ENCODE assay signal across 15 mouse cellular contexts in the genomic region with DNA sequence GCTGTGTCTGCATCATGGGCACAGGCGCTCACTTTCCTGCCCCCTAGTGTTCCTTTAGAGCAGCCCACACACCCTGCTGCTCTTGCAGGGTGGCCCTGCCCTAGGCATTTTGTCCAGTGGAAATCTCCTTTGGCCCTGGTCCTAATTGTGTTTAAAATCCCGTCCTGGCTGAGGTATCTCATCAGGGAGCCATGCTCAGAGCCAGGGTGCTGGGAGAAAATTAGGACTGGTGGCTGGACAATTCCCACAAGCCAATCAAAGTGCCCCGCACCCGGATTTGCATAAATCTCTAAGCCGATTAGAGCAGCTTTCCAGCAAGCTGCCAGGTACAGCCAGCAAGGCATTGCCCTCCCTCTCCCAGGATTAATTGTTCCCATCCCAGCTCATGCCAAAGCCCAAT.
A peak's percentile ranks its signal among the peaks of the same experiment; 100 is the strongest.
DNase-seq lines count a peak whose midpoint lies in the region; ATAC-seq lines count a peak whose summit lies in the region.
"Had no signal": no experiment of that assay in that cellular context is flagged by ENCODE, and none has a peak within 500 bp of the region (broad histone marks: within the 10 kb centered on the region; RNA-seq: fewer than 3 reads in every experiment).

No protein-coding gene starts in this region.

- DNase-seq in ES-CJ7 (ENCODE audit: low read depth, low spot score): peak; percentile 10
- DNase-seq in forebrain, embryonic 14.5 days (ENCODE audit: low spot score): peak; percentile 82
- no peak for DNase-seq in heart, adult 18-20 months
- DNase-seq in kidney, postnatal 36 days: no peak
- no peak for DNase-seq in layer of hippocampus, adult 11-12 months (ENCODE audit: low spot score)
- DNase-seq: adrenal gland, postnatal 25 days; cerebellum, adult 11 months; right cerebral cortex, adult 18-20 months had no signal

- no peak overlapping the region for H3K9ac ChIP-seq in hindbrain, embryonic 12.5 days
- H3K9ac ChIP-seq in hindbrain, embryonic 13.5 days: no peak overlapping the region
- H3K9ac ChIP-seq in forebrain, embryonic 14.5 days (ENCODE audit: low read length): no peak overlapping the region
- no peak overlapping the region for H3K9ac ChIP-seq in midbrain, embryonic 16.5 days (ENCODE audit: low read depth, low read length)
- H3K9ac ChIP-seq: embryonic facial prominence, embryonic 12.5 days; heart, embryonic 12.5 days had no signal

- ATAC-seq in hindbrain, embryonic 12.5 days (ENCODE audit: low FRiP score): 0 out of 2 replicates have a peak, but pooled peaks have one; percentile 15
- no peak for ATAC-seq in hindbrain, embryonic 13.5 days (ENCODE audit: low FRiP score)
- peak; percentile 70 for ATAC-seq in forebrain, embryonic 14.5 days
- ATAC-seq in midbrain, embryonic 16.5 days: peak; percentile 55
- ATAC-seq: CD4-positive, CD25-positive, alpha-beta regulatory T cell, adult 4 months; inflammation-experienced regulatory T-cells, adult 6 months had no signal

- 34% methylated on average over 5 of the region's 5 CpGs for WGBS in hindbrain, embryonic 12.5 days
- 29% methylated on average over 5 of the region's 5 CpGs for WGBS in hindbrain, embryonic 13.5 days
- 0% methylated on average over 5 of the region's 5 CpGs for WGBS in forebrain, embryonic 14.5 days
- WGBS in midbrain, embryonic 16.5 days: 6% methylated on average over 5 of the region's 5 CpGs

- no peaks in the 10 kb centered on the region for H3K9me3 ChIP-seq in hindbrain, embryonic 12.5 days (replicated peaks)
- H3K9me3 ChIP-seq in hindbrain, embryonic 13.5 days: no peaks in the 10 kb centered on the region
- no peaks in the 10 kb centered on the region for H3K9me3 ChIP-seq in forebrain, embryonic 14.5 days (replicated peaks; ENCODE audit: control insufficient read depth, low read length)
- no peaks in the 10 kb centered on the region for H3K9me3 ChIP-seq in midbrain, embryonic 16.5 days (replicated peaks; ENCODE audit: control insufficient read depth, low read length, poor library complexity, severe bottlenecking)
- H3K9me3 ChIP-seq: embryonic facial prominence, embryonic 12.5 days; heart, embryonic 12.5 days had no signal

- H3K36me3 ChIP-seq in hindbrain, embryonic 12.5 days: no peaks in the 10 kb centered on the region
- H3K36me3 ChIP-seq in hindbrain, embryonic 13.5 days: no peaks in the 10 kb centered on the region
- no peaks in the 10 kb centered on the region for H3K36me3 ChIP-seq in forebrain, embryonic 14.5 days (ENCODE audit: control insufficient read depth, insufficient read depth, low read length)
- no peaks in the 10 kb centered on the region for H3K36me3 ChIP-seq in midbrain, embryonic 16.5 days (ENCODE audit: control insufficient read depth, insufficient read depth, low read length)
- H3K36me3 ChIP-seq: embryonic facial prominence, embryonic 12.5 days; heart, embryonic 12.5 days had no signal

- H3K4me1 ChIP-seq in hindbrain, embryonic 12.5 days: peaks cover 9% of the 10 kb centered on the region
- H3K4me1 ChIP-seq in hindbrain, embryonic 13.5 days (replicated peaks): peaks cover 20% of the 10 kb centered on the region
- peaks cover 17% of the 10 kb centered on the region for H3K4me1 ChIP-seq in forebrain, embryonic 14.5 days (ENCODE audit: control insufficient read depth, insufficient read depth, low read length)
- peaks cover 9% of the 10 kb centered on the region for H3K4me1 ChIP-seq in midbrain, embryonic 16.5 days (ENCODE audit: control insufficient read depth, insufficient read depth, low read length)
- H3K4me1 ChIP-seq: embryonic facial prominence, embryonic 12.5 days; heart, embryonic 12.5 days had no signal

- H3K27ac ChIP-seq in hindbrain, embryonic 12.5 days: no peak overlapping the region
- no peak overlapping the region for H3K27ac ChIP-seq in hindbrain, embryonic 13.5 days
- no peak overlapping the region for H3K27ac ChIP-seq in forebrain, embryonic 14.5 days (ENCODE audit: low read depth, low read length)
- H3K27ac ChIP-seq in midbrain, embryonic 16.5 days (ENCODE audit: low read length): no peak overlapping the region
- H3K27ac ChIP-seq: embryonic facial prominence, embryonic 12.5 days had no signal

- no peak overlapping the region for H3K4me2 ChIP-seq in hindbrain, embryonic 12.5 days (replicated peaks)
- H3K4me2 ChIP-seq in hindbrain, embryonic 13.5 days: no peak overlapping the region
- no peak overlapping the region for H3K4me2 ChIP-seq in forebrain, embryonic 14.5 days (ENCODE audit: low read length)
- no peak overlapping the region for H3K4me2 ChIP-seq in midbrain, embryonic 16.5 days (ENCODE audit: low read length)
- H3K4me2 ChIP-seq: embryonic facial prominence, embryonic 12.5 days; heart, embryonic 12.5 days had no signal

- no peak overlapping the region for H3K4me3 ChIP-seq in hindbrain, embryonic 12.5 days
- no peak overlapping the region for H3K4me3 ChIP-seq in hindbrain, embryonic 13.5 days
- no peak overlapping the region for H3K4me3 ChIP-seq in forebrain, embryonic 14.5 days (ENCODE audit: low read depth, low read length)
- no peak overlapping the region for H3K4me3 ChIP-seq in midbrain, embryonic 16.5 days (ENCODE audit: low read depth, low read length)
- H3K4me3 ChIP-seq: embryonic facial prominence, embryonic 12.5 days; heart, embryonic 12.5 days had no signal

- peaks cover 11% of the 10 kb centered on the region for H3K27me3 ChIP-seq in hindbrain, embryonic 12.5 days
- H3K27me3 ChIP-seq in hindbrain, embryonic 13.5 days: peaks cover 28% of the 10 kb centered on the region; the same call in 1 of the 2 replicates
- H3K27me3 ChIP-seq in forebrain, embryonic 14.5 days (replicated peaks; ENCODE audit: control insufficient read depth, insufficient read depth, low read length): no peaks in the 10 kb centered on the region; the same call in 1 of the 2 replicates
- no peaks in the 10 kb centered on the region for H3K27me3 ChIP-seq in midbrain, embryonic 16.5 days (ENCODE audit: control insufficient read depth, insufficient read depth, low read depth, low read length)

Comparison
In these comparisons a context has a peak if more than half of its experiments do, and no peak if none do; other contexts are left out.
1. DNase-seq: peak in ES-CJ7 (single experiment) and forebrain, embryonic 14.5 days (single experiment); none in heart, adult 18-20 months (0 of 2), kidney, postnatal 36 days (0 of 2) and layer of hippocampus, adult 11-12 months (single experiment).